Mouse (Mus musculus) lung, embryonic 14.5 days (tissue): ENCODE results near the gene Smdt1. TPM values are rescaled to one million over a fixed set of nuclear protein-coding genes. Genes with fewer than 3 reads are reported as not detected.

ENCODE experiments used
- microRNA-seq: library from miRNA; unstranded; fragments of <30 nt; microRNA quantifications from one replicate; pipeline ENCODE4, GENCODE M21; 2016; ENCODE audit warnings: borderline number of aligned reads
- polyA plus RNA-seq: library from polyadenylated mRNA; unstranded; fragments of >200 nt; fragmentation: Nextera tagmentation; extraction: Ambion mirVana; gene quantifications from 2 replicates; pipeline ENCODE4 v1.2.1, GENCODE M21; 2014

Gene Smdt1
- polyA plus RNA-seq, 1 experiment from 2014 or later: 226 TPM

Small RNA genes lying within 50 kb of the gene (microRNA-seq; reads per million reads assigned to microRNA genes)
- gene Mir7684: not detected

Other genes starting within 250 kb of the Smdt1 start
- 20.5 and 22.1 TPM in 2 replicates for gene Ccdc134, start 211.0 kb upstream of the Smdt1 start, polyA plus RNA-seq
- gene Srebf2, start 191.8 kb upstream of the Smdt1 start, polyA plus RNA-seq: 107 and 114 TPM in 2 replicates
- gene Shisa8, start 126.1 kb upstream of the Smdt1 start, polyA plus RNA-seq: 0.20 and 0.45 TPM in 2 replicates
- gene Tnfrsf13c, start 114.6 kb upstream of the Smdt1 start, polyA plus RNA-seq: 0.22 TPM in 1 of 2 replicates, not detected in the other
- gene Cenpm, start 94.2 kb upstream of the Smdt1 start, polyA plus RNA-seq: 86.9 and 88.1 TPM in 2 replicates
- not detected in 2 replicates for gene 1500009C09Rik, start 86.6 kb upstream of the Smdt1 start, polyA plus RNA-seq
- 8.1 and 8.7 TPM in 2 replicates for gene Sept3, start 64.1 kb upstream of the Smdt1 start, polyA plus RNA-seq
- 0.42 and 0.57 TPM in 2 replicates for gene Wbp2nl, start 40.0 kb upstream of the Smdt1 start, polyA plus RNA-seq
- gene Naga, start within 50 bp of the Smdt1 start, polyA plus RNA-seq: 40.3 and 45.9 TPM in 2 replicates
- gene Pheta2, start within 50 bp of the Smdt1 start, polyA plus RNA-seq: 13.8 and 14.4 TPM in 2 replicates
- 289 and 322 TPM in 2 replicates for gene Ndufa6, start 15.4 kb downstream of the Smdt1 start, polyA plus RNA-seq
- 4.1 and 5.5 TPM in 2 replicates for gene Cyp2d22, start 41.3 kb downstream of the Smdt1 start, polyA plus RNA-seq
- gene Cyp2d11, start 55.1 kb downstream of the Smdt1 start, polyA plus RNA-seq: not detected in 2 replicates
- gene Cyp2d10, start 68.2 kb downstream of the Smdt1 start, polyA plus RNA-seq: not detected in 2 replicates
- not detected in 2 replicates for gene Cyp2d9, start 94.5 kb downstream of the Smdt1 start, polyA plus RNA-seq
- not detected in 2 replicates for gene Cyp2d12, start 216.1 kb downstream of the Smdt1 start, polyA plus RNA-seq